Mouse (Mus musculus) myocyte (in vitro differentiated cells): ENCODE data around the gene Ddr2. TPM values are rescaled to one million over a fixed set of nuclear protein-coding genes. Genes with fewer than 3 reads are reported as not detected.

Experiments
- H3K27me3 ChIP-seq: one replicate; pipeline ENCODE4 v1.6.1; 2011; ENCODE audit not compliant: control insufficient read depth, insufficient read depth, insufficient read length
- H3K36me3 ChIP-seq: one replicate; pipeline ENCODE4 v1.6.1; 2011; ENCODE audit not compliant: control insufficient read depth, insufficient read depth
- H3K4me2 ChIP-seq: one replicate; pipeline ENCODE4 v1.6.1; 2011; ENCODE audit warnings: low read depth, control low read depth
- H3K4me3 ChIP-seq: one replicate; pipeline ENCODE4 v1.5.1; 2011; ENCODE audit warnings: mild to moderate bottlenecking, control low read depth, moderate library complexity
- H3K79me2 ChIP-seq: one replicate; pipeline ENCODE4 v1.6.1; 2011; ENCODE audit not compliant: control insufficient read depth, insufficient read depth
- H3ac ChIP-seq: one replicate; pipeline ENCODE4 v1.6.1; 2011; ENCODE audit not compliant: control insufficient read depth, insufficient read length
- CEBPB ChIP-seq: IDR thresholded peaks from 2 replicates; pipeline ENCODE4 v1.6.1; 2011; ENCODE audit warnings: mild to moderate bottlenecking, moderate library complexity; ENCODE audit not compliant: poor library complexity, insufficient read depth, severe bottlenecking
- E2F4 ChIP-seq: IDR thresholded peaks from one replicate; pipeline ENCODE4 v1.6.1; 2011; ENCODE audit warnings: mild to moderate bottlenecking, control low read depth, moderate library complexity; ENCODE audit not compliant: insufficient read depth
- MAX ChIP-seq: IDR thresholded peaks from one replicate; pipeline ENCODE4 v1.6.1; 2011; ENCODE audit warnings: low read depth, mild to moderate bottlenecking, control low read depth
- MYOD1 ChIP-seq, 3 experiments: IDR thresholded peaks; one replicate each; pipeline ENCODE4 v1.6.1; 2011; ENCODE audit warnings: control low read depth in 2 of 3, low read depth in 2 of 3, mild to moderate bottlenecking in 2 of 3, moderate library complexity in 1 of 3; ENCODE audit not compliant: insufficient read length in 2 of 3, control insufficient read depth in 1 of 3
- MYOG ChIP-seq, 3 experiments: IDR thresholded peaks; one replicate each; pipeline ENCODE4 v1.6.1; 2011; ENCODE audit warnings: control low read depth in 2 of 3, low read depth in 2 of 3, mild to moderate bottlenecking in 2 of 3; ENCODE audit not compliant: insufficient read length in 2 of 3, control insufficient read depth in 1 of 3, insufficient read depth in 1 of 3
- POLR2A ChIP-seq: IDR thresholded peaks from one replicate; pipeline ENCODE4 v1.6.1; 2011; ENCODE audit warnings: low read depth, mild to moderate bottlenecking, control low read depth, moderate library complexity; ENCODE audit not compliant: insufficient read length
- POLR2AphosphoS2 ChIP-seq: IDR thresholded peaks from one replicate; pipeline ENCODE4 v1.6.1; 2011; ENCODE audit warnings: low read depth, control low read depth; ENCODE audit not compliant: insufficient read length
- REST ChIP-seq: IDR thresholded peaks from one replicate; pipeline ENCODE4 v1.6.1; 2011; ENCODE audit warnings: mild to moderate bottlenecking, control low read depth, moderate library complexity; ENCODE audit not compliant: insufficient read depth, insufficient read length
- SRF ChIP-seq: IDR thresholded peaks from one replicate; pipeline ENCODE4 v1.6.1; 2011; ENCODE audit warnings: low read depth; ENCODE audit not compliant: control insufficient read depth, insufficient read length
- TCF12 ChIP-seq: IDR thresholded peaks from one replicate; pipeline ENCODE4 v1.6.1; 2011; ENCODE audit warnings: mild to moderate bottlenecking, control low read depth; ENCODE audit not compliant: poor library complexity, insufficient read depth, severe bottlenecking
- TCF3 ChIP-seq: IDR thresholded peaks from one replicate; pipeline ENCODE4 v1.6.1; 2011; ENCODE audit warnings: low read depth, control low read depth; ENCODE audit not compliant: insufficient read length
- USF1 ChIP-seq: IDR thresholded peaks from one replicate; pipeline ENCODE4 v1.6.1; 2011; ENCODE audit warnings: low read depth, mild to moderate bottlenecking, control low read depth, moderate library complexity
- polyA plus RNA-seq: library from polyadenylated mRNA; unstranded; fragments of >200 nt; fragmentation: generic; extraction: Trizol; gene quantifications from one replicate; pipeline ENCODE4 v1.2.1, GENCODE M21; 2012; ENCODE audit warnings: missing spikeins

Gene Ddr2
- polyA plus RNA-seq, 1 experiment = 33.8 TPM

GRCm38 (mm10) chr1:170079465-170079864, 31.1 kb downstream of the Ddr2 start:
- Histone ChIP-seq H3K4me3 (no peak overlapping the region), H3ac (no peak overlapping the region), H3K27me3 (no peaks in the 10 kb centered on the region), H3K4me2 (no peak overlapping the region), H3K36me3 (peaks cover 10% of the 10 kb centered on the region), H3K79me2 (peaks cover 61% of the 10 kb centered on the region)
- TF ChIP-seq CEBPB (no peak), MAX (no peak), SRF (no peak), POLR2AphosphoS2 (no peak), MYOD1 (IDR thresholded peaks at IDR 0.05; ENCODE audit: control insufficient read depth in 1 of 3, insufficient read length in 2 of 3, low read depth in 2 of 3) (no peak)

GRCm38 (mm10) chr1:170076339-170076738, 34.2 kb downstream of the Ddr2 start:
- H3K27me3 ChIP-seq = no peaks in the 10 kb centered on the region
- no peak overlapping the region for H3ac ChIP-seq
- no peak overlapping the region for H3K4me3 ChIP-seq
- peaks cover 10% of the 10 kb centered on the region for H3K36me3 ChIP-seq
- H3K4me2 ChIP-seq = no peak overlapping the region
- TF ChIP-seq MYOD1 (IDR thresholded peaks at IDR 0.05; ENCODE audit: control insufficient read depth in 1 of 3, insufficient read length in 2 of 3, low read depth in 2 of 3) (no peak), MYOG (IDR thresholded peaks at IDR 0.05; ENCODE audit: control insufficient read depth in 1 of 3, insufficient read depth in 1 of 3, insufficient read length in 2 of 3, low read depth in 2 of 3) (no peak), POLR2A (no peak), E2F4 (no peak), CEBPB (no peak), SRF (no peak), POLR2AphosphoS2 (no peak), USF1 (no peak), TCF12 (no peak)
- H3K79me2 ChIP-seq = peaks cover 58% of the 10 kb centered on the region

GRCm38 (mm10) chr1:170073768-170074167, 36.8 kb downstream of the Ddr2 start:
- Histone ChIP-seq H3K4me3 (no peak overlapping the region), H3K36me3 (peaks cover 8% of the 10 kb centered on the region), H3K79me2 (peaks cover 53% of the 10 kb centered on the region), H3ac (no peak overlapping the region), H3K27me3 (no peaks in the 10 kb centered on the region), H3K4me2 (no peak overlapping the region)
- no peak for TF ChIP-seq E2F4
- no peak for TF ChIP-seq POLR2AphosphoS2
- no peak for TF ChIP-seq REST
- no peak for TF ChIP-seq TCF12
- no peak for TF ChIP-seq TCF3
- TF ChIP-seq MYOG (IDR thresholded peaks at IDR 0.05; ENCODE audit: control insufficient read depth in 1 of 3, insufficient read depth in 1 of 3, insufficient read length in 2 of 3, low read depth in 2 of 3) = no peak
- TF ChIP-seq SRF = no peak
- TF ChIP-seq MAX = no peak
- no peak for TF ChIP-seq USF1
- no peak for TF ChIP-seq POLR2A
- TF ChIP-seq CEBPB = no peak
- TF ChIP-seq MYOD1 (IDR thresholded peaks at IDR 0.05; ENCODE audit: control insufficient read depth in 1 of 3, insufficient read length in 2 of 3, low read depth in 2 of 3) = no peak

GRCm38 (mm10) chr1:170069143-170069542, 41.4 kb downstream of the Ddr2 start:
- Histone ChIP-seq H3K27me3 (no peaks in the 10 kb centered on the region), H3K36me3 (peaks cover 22% of the 10 kb centered on the region), H3K4me3 (no peak overlapping the region), H3K4me2 (no peak overlapping the region), H3ac (no peak overlapping the region), H3K79me2 (peaks cover 56% of the 10 kb centered on the region)
- TF ChIP-seq SRF (no peak), TCF3 (no peak), MYOD1 (IDR thresholded peaks at IDR 0.05; ENCODE audit: control insufficient read depth in 1 of 3, insufficient read length in 2 of 3, low read depth in 2 of 3) (no peak), MAX (no peak), TCF12 (no peak), USF1 (peak; percentile 58), REST (no peak), POLR2AphosphoS2 (no peak)

- no peak overlapping the region for H3K4me2 ChIP-seq
- H3ac ChIP-seq = no peak overlapping the region
- no peaks in the 10 kb centered on the region for H3K27me3 ChIP-seq
- peaks cover 22% of the 10 kb centered on the region for H3K36me3 ChIP-seq
- peaks cover 44% of the 10 kb centered on the region for H3K79me2 ChIP-seq
- no peak overlapping the region for H3K4me3 ChIP-seq
- TF ChIP-seq REST = no peak
- no peak for TF ChIP-seq TCF12
- TF ChIP-seq MYOD1 (IDR thresholded peaks at IDR 0.05; ENCODE audit: control insufficient read depth in 1 of 3, insufficient read length in 2 of 3, low read depth in 2 of 3) = no peak
- no peak for TF ChIP-seq CEBPB
- no peak for TF ChIP-seq USF1
- no peak for TF ChIP-seq MAX
These were observed 44.6 kb downstream of the Ddr2 start for GRCm38 (mm10) chr1:170065931-170066330.
